Mouse (Mus musculus) G1E (cell line): ENCODE results near the gene H13. TPM values are rescaled to one million over a fixed set of nuclear protein-coding genes. Genes with fewer than 3 reads are reported as not detected.

Experiments used
- ATAC-seq: 2 replicates; pipeline ENCODE4 v1.8.0; 2016; ENCODE audit warnings: mild to moderate bottlenecking; ENCODE audit not compliant: insufficient number of reproducible peaks, poor library complexity, low FRiP score, severe bottlenecking; ENCODE audit errors: extremely low read depth
- DNase-seq: peaks from one replicate; pipeline ENCODE4 v3.0.0; 2012; ENCODE audit warnings: low spot score
- H3K27me3 ChIP-seq: 2 replicates; pipeline ENCODE4 v1.6.1; 2012; ENCODE audit warnings: mild to moderate bottlenecking, low read length, inconsistent platforms; ENCODE audit not compliant: insufficient read depth
- H3K36me3 ChIP-seq: replicated peaks from 2 replicates; pipeline ENCODE3; 2012; ENCODE audit warnings: mild to moderate bottlenecking, inconsistent platforms
- H3K4me1 ChIP-seq: 2 replicates; pipeline ENCODE4 v1.6.1; 2012; ENCODE audit warnings: low read depth, low read length, inconsistent platforms, mixed read lengths; ENCODE audit not compliant: insufficient read depth
- H3K4me3 ChIP-seq: 2 replicates; pipeline ENCODE4 v1.5.1; 2012; ENCODE audit warnings: low read depth, mild to moderate bottlenecking, inconsistent platforms, low read length, moderate library complexity, mixed read lengths
- H3K9me3 ChIP-seq: replicated peaks from 2 replicates; pipeline ENCODE4 v1.6.1; 2012; ENCODE audit warnings: inconsistent platforms
- CTCF ChIP-seq: IDR thresholded peaks from 2 replicates; pipeline ENCODE4 v1.5.1; 2012; ENCODE audit warnings: low read depth, low read length, inconsistent platforms, mixed read lengths
- GATA1 ChIP-seq: IDR thresholded peaks from 2 replicates; pipeline ENCODE4 v1.6.1; 2012; ENCODE audit warnings: borderline replicate concordance, low read length, inconsistent platforms, mixed read lengths
- GATA2 ChIP-seq: IDR thresholded peaks from 2 replicates; pipeline ENCODE4 v1.6.1; 2012; ENCODE audit warnings: low read depth, low read length, inconsistent platforms, borderline replicate concordance
- POLR2AphosphoS5 ChIP-seq: IDR thresholded peaks from 2 replicates; pipeline ENCODE4 v1.6.1; 2012; ENCODE audit warnings: low read depth, low read length, inconsistent platforms; ENCODE audit not compliant: insufficient replicate concordance
- TAL1 ChIP-seq: conservative IDR thresholded peaks from 2 replicates; pipeline ENCODE4 v1.6.1; 2012; ENCODE audit warnings: low read depth, low read length, inconsistent platforms, mixed read lengths
- polyA plus RNA-seq: library from polyadenylated mRNA; stranded (reverse); fragments of >175 nt; gene quantifications from 2 replicates; pipeline ENCODE4 v1.2.3, GENCODE M21; 2012
- total RNA-seq, 2 experiments: library from RNA; stranded (forward) in 1 of 2; stranded (reverse) in 1 of 2; fragments of 200-1000 nt in 1 of 2; fragments of >200 nt in 1 of 2; fragmentation: Nextera tagmentation in 1 of 2; gene quantifications; 2 replicates each; pipeline ENCODE4 v1.2.3; 2014 to 2017

H13 gene
- total and polyA plus RNA-seq, 3 experiments = 43.2 to 65.2 (median 54.2) TPM

DNA sequence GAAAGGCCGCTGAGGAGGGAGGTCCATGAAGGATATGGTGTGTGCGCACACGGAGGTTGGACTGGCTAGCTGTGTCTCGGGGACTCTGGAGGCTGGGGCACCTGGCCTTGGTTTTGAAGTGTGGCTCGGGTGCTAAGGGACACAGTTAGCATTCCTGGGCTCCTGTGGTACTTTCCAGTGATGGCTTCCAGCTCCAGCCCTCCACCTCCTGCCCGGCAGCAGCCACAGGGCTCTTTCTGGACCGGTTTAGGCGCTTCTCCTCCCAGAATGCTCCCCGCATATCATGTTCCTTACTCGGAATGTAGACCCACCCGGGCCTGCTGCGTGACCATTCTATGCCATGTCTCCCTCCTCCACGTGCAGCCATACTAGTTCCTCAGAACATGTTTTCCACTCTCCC is 24.5 kb downstream of the H13 start:
- TF ChIP-seq POLR2AphosphoS5 (no peak), GATA1 (no peak), GATA2 (no peak), TAL1 (no peak), CTCF (no peak)

DNA sequence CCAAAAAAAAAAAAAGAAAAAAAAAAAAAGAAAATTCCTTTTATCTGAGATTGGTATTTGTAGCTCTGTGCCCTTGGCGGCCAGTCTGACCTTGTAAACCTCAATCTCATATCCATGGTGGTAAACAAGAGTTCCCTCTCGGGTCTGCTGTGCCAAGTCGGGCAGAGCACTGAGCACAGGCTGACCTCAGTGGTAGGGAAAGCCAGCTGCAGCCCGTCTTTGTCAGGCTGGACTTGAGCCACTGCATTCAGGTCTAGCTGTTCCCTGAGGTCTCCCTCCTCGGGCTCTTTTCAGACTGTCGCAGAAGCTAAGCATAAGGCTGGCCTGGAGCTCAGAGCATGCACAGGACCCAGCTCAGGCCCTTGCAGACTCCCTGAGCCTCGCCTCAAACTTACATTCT is 25.4 kb downstream of the H13 start:
- H3K27me3 ChIP-seq = no peaks in the 10 kb centered on the region
- TF ChIP-seq POLR2AphosphoS5 (no peak), TAL1 (no peak), GATA1 (no peak), GATA2 (no peak), CTCF (no peak)
- peaks cover 99% of the 10 kb centered on the region for H3K36me3 ChIP-seq
- no peaks in the 10 kb centered on the region for H3K9me3 ChIP-seq
- peaks cover 70% of the 10 kb centered on the region for H3K4me1 ChIP-seq
- no peak overlapping the region for H3K4me3 ChIP-seq
- DNase-seq = no peak
- no peak for ATAC-seq

More for the DNA sequence above, 24.5 kb downstream of the H13 start:
- ATAC-seq (no peak), DNase-seq (no peak)
- H3K9me3 ChIP-seq = no peaks in the 10 kb centered on the region
- H3K4me1 ChIP-seq = peaks cover 72% of the 10 kb centered on the region
- H3K4me3 ChIP-seq = peak overlapping the region; percentile 53; the same call in 1 of the 2 replicates
- H3K27me3 ChIP-seq = no peaks in the 10 kb centered on the region
- peaks cover 99% of the 10 kb centered on the region for H3K36me3 ChIP-seq

DNA sequence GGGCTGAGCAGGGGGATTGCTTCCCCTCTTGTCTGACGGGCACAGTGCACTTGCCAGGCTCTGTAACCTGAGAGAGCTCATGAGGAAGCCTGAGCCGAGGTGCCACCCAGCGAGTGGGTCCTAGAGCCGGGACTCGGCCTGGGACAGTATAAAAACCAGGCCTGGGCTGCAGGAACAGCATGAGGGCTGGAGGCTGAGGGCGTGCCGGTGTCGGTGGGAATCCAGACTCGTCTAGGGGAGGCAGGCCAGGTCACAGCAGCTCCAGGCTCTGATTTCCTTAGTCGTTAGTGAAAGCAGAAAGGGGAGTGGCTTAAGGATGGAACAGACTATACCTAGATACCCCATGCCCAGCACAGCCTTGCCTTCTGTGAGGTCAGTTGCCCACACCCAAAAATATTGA is 26.8 kb downstream of the H13 start:
- no peak overlapping the region for H3K4me3 ChIP-seq
- no peaks in the 10 kb centered on the region for H3K9me3 ChIP-seq
- TF ChIP-seq GATA2 = no peak
- no peak for TF ChIP-seq POLR2AphosphoS5
- TF ChIP-seq GATA1 = no peak
- TF ChIP-seq TAL1 = no peak
- no peaks in the 10 kb centered on the region for H3K27me3 ChIP-seq
- peaks cover 99% of the 10 kb centered on the region for H3K36me3 ChIP-seq
- peaks cover 77% of the 10 kb centered on the region for H3K4me1 ChIP-seq
- ATAC-seq (no peak), DNase-seq (no peak)

DNA sequence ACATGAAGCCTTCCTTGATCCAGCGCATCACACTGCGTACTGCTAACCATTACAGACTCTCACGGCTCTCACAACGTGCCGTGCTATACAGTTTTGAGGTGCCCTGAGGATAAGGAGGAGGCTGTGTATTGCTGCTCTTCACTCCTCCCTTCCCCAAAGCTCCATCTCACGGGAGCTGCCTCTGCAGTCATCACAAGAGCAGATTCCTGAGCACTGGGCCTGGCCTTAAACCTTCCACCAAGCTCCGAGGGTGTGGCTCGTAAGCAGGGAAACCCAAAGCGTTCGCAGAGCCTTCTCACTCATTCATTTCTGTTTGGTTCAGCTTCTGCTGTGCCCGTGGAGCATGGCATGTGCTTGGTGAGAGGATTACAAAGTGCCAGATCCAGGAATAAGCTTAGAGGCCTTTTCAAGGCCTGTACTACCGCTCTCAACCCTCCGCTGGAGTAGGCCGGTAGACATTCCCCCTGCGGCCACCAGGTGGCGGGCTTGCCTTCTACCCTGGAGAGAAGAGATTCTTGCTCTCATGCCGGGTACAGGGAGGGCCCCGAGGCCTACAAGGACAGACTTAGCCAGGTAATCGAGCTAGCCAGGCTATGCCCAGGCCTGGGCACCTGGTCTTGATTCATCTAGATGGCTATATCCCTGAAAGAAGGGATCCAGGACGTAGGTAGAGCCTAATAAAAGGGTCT is 27.4 kb downstream of the H13 start:
- H3K4me1 ChIP-seq = peaks cover 73% of the 10 kb centered on the region
- DNase-seq (peak; percentile 85), ATAC-seq (peak; percentile 80)

DNA sequence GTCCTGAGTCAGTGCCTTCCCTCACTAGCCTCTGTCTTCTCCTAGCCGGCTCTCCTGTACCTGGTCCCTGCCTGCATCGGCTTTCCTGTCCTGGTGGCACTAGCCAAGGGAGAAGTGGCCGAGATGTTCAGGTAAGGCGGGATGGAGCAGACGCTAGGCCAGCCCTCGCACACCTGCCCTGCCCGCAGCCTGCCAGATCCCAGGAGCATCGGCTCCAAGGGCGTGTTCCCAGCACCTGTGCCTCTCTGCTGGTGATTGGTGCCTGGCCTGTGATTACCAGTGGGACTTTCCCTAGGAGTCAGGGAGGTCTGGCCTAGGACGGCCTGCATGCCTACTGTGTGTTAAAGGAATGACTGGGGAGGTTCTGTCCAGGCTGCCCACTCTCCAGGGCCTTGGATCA is 30.9 kb downstream of the H13 start:
- ATAC-seq (no peak), DNase-seq (no peak)
- Histone ChIP-seq H3K9me3 (no peaks in the 10 kb centered on the region), H3K4me3 (no peak overlapping the region), H3K27me3 (no peaks in the 10 kb centered on the region), H3K4me1 (peaks cover 54% of the 10 kb centered on the region), H3K36me3 (peaks cover 100% of the 10 kb centered on the region)
- TF ChIP-seq GATA2 (no peak), GATA1 (no peak), CTCF (no peak), POLR2AphosphoS5 (no peak), TAL1 (no peak)

More for the DNA sequence above, 27.4 kb downstream of the H13 start:
- Histone ChIP-seq H3K9me3 (no peaks in the 10 kb centered on the region), H3K36me3 (peaks cover 99% of the 10 kb centered on the region), H3K27me3 (no peaks in the 10 kb centered on the region), H3K4me3 (no peak overlapping the region; the same call in 1 of the 2 replicates)
- TF ChIP-seq CTCF (peak; percentile 90), POLR2AphosphoS5 (no peak)

DNA sequence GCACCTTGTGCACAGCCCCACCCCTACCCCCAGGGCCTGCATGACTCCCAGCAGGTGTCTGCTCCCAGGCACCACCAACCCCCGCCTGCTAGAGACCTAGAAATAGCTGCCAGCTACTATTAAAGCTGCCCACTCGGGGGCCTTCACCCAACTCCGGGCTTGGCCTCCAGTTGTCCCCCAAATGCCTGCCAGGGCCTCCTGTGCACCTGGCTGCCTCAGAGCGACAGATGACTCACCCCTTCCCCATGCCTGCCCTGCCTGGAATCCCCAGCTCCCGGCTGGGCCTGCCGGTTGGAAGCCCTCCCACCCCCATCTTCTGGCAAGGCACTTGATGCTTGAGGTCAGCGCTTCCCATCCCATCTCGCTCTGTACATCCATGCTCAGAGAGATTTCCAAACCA is 31.5 kb downstream of the H13 start:
- Histone ChIP-seq H3K9me3 (no peaks in the 10 kb centered on the region), H3K4me1 (peaks cover 49% of the 10 kb centered on the region), H3K4me3 (no peak overlapping the region), H3K27me3 (no peaks in the 10 kb centered on the region), H3K36me3 (peaks cover 100% of the 10 kb centered on the region)
- DNase-seq (no peak), ATAC-seq (no peak)
- TF ChIP-seq GATA1 (no peak), TAL1 (no peak), POLR2AphosphoS5 (no peak), GATA2 (no peak), CTCF (no peak)
